Mouse (Mus musculus) olfactory bulb, adult 2 months (tissue): ENCODE results near the gene Ngb.

Source experiments
- CTCF ChIP-seq: fragments of 200-500 bp; IDR thresholded peaks from 2 replicates; pipeline ENCODE4 v1.5.1; 2012; ENCODE audit warnings: low read depth, mild to moderate bottlenecking, low read length, moderate library complexity; ENCODE audit not compliant: insufficient read depth
- POLR2A ChIP-seq: fragments of 200-500 bp; IDR thresholded peaks from 2 replicates; pipeline ENCODE4 v1.6.1; 2012; ENCODE audit warnings: mild to moderate bottlenecking, low read depth, low read length, moderate library complexity; ENCODE audit not compliant: insufficient read depth

GRCm38 (mm10) chr12:87065446-87065845 is 36.9 kb downstream of the Ngb start:
- TF ChIP-seq POLR2A (no peak), CTCF (no peak)
